Mouse (Mus musculus) midbrain, embryonic 15.5 days (tissue): ENCODE data around the gene Pard3. TPM values are rescaled to one million over a fixed set of nuclear protein-coding genes. Genes with fewer than 3 reads are reported as not detected.

Source experiments
- ATAC-seq: fragments of 200-750 bp; cut with Nextera tagmentation; replicated peaks from 2 replicates; pipeline ENCODE4 v1.8.0; 2017; ENCODE audit warnings: moderate TSS enrichment
- H3K27ac ChIP-seq: fragments of 300-500 bp; sonication (generic); 2 replicates; pipeline ENCODE4 v1.5.1; 2015; ENCODE audit warnings: mild to moderate bottlenecking, inconsistent platforms
- H3K27me3 ChIP-seq: fragments of 300-500 bp; sonication (generic); replicated peaks from 2 replicates; pipeline ENCODE4 v1.6.1; 2015; ENCODE audit warnings: inconsistent platforms
- H3K36me3 ChIP-seq: fragments of 300-500 bp; sonication (generic); replicated peaks from 2 replicates; pipeline ENCODE4 v1.6.1; 2015; ENCODE audit warnings: inconsistent platforms
- H3K4me1 ChIP-seq: fragments of 300-500 bp; sonication (generic); 2 replicates; pipeline ENCODE4 v1.6.1; 2015; ENCODE audit warnings: inconsistent platforms
- H3K4me2 ChIP-seq: fragments of 300-500 bp; sonication (generic); 2 replicates; pipeline ENCODE4 v1.6.1; 2015; ENCODE audit warnings: inconsistent platforms, mild to moderate bottlenecking, moderate library complexity
- H3K4me3 ChIP-seq: fragments of 300-500 bp; sonication (generic); 2 replicates; pipeline ENCODE4 v1.5.1; 2015; ENCODE audit warnings: mild to moderate bottlenecking, inconsistent platforms
- H3K9ac ChIP-seq: fragments of 300-500 bp; sonication (generic); 2 replicates; pipeline ENCODE4 v1.6.1; 2015; ENCODE audit warnings: mild to moderate bottlenecking, inconsistent platforms
- H3K9me3 ChIP-seq: fragments of 300-500 bp; sonication (generic); 2 replicates; pipeline ENCODE4 v1.6.1; 2016; ENCODE audit warnings: inconsistent platforms
- WGBS: fragments of 180-500 bp; shearing (Covaris S2); methylation state at CpG from one replicate; pipeline ENCODE4 v1.1.7; 2015; ENCODE audit warnings: mixed read lengths; 5-methylcytosine and 5-hydroxymethylcytosine counted together
- polyA plus RNA-seq: library from polyadenylated mRNA; unstranded; fragments of >200 nt; fragmentation: Nextera tagmentation; extraction: Ambion mirVana; gene quantifications from 2 replicates; pipeline ENCODE4 v1.2.1, GENCODE M21; 2015

Pard3 gene
- polyA plus RNA-seq, 1 experiment from 2014 or later, result 21.6 TPM

DNA sequence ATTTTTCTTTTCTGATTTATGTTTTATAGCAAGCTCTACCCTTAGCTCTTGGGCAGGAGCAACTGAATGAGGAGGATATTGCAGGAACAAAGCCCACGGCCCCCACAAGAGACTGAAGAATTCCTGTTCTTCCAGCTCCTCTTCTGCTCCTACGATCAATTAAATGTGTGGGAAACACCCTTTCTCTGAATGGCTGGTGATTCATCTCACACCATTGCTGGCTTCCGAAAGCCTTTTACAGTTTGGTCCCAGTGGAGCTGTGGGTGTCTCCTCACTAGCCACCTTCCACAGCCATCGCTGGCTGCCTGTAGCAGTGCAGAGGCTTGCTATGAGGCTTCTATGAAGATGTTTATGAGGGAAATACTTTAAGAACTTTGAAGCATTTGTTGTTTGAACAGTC, 550.5 kb downstream of the Pard3 start:
- WGBS, result 83% methylated on average over 4 of the region's 4 CpGs
- ATAC-seq, result no peak
- Histone ChIP-seq H3K9ac (no peak overlapping the region), H3K4me1 (no peaks in the 10 kb centered on the region), H3K4me2 (no peak overlapping the region), H3K27me3 (no peaks in the 10 kb centered on the region), H3K9me3 (no peaks in the 10 kb centered on the region), H3K27ac (no peak overlapping the region), H3K4me3 (no peak overlapping the region), H3K36me3 (no peaks in the 10 kb centered on the region)

DNA sequence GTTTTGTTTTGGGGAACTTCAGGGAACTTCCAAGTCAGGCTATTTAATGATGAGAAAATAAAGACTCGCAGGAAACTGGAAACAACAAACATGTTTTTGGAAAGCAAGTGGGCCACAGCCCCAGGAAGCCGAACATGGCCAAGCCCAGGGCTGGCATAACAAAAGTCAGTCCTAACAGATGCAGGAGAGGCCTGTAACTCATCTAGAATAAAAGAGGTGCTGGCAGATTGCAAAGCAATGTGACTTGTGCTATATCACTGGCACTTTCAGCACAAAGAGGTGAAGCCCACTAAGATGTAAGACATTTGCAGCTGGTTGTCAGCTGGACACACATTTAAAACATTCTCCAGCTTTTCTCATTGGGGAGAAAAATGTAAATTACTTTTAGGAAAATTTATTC, 553.0 kb downstream of the Pard3 start:
- no peaks in the 10 kb centered on the region for H3K36me3 ChIP-seq
- no peak overlapping the region for H3K4me3 ChIP-seq
- no peak overlapping the region for H3K9ac ChIP-seq
- H3K9me3 ChIP-seq, result no peaks in the 10 kb centered on the region
- WGBS, result 93% methylated on average over 2 of the region's 2 CpGs
- ATAC-seq, result no peak
- H3K4me1 ChIP-seq, result no peaks in the 10 kb centered on the region
- H3K27me3 ChIP-seq, result no peaks in the 10 kb centered on the region
- H3K27ac ChIP-seq, result no peak overlapping the region
- no peak overlapping the region for H3K4me2 ChIP-seq

- Histone ChIP-seq H3K4me3 (no peak overlapping the region), H3K9me3 (no peaks in the 10 kb centered on the region), H3K36me3 (no peaks in the 10 kb centered on the region), H3K27me3 (no peaks in the 10 kb centered on the region), H3K4me2 (no peak overlapping the region), H3K4me1 (no peaks in the 10 kb centered on the region), H3K9ac (no peak overlapping the region), H3K27ac (no peak overlapping the region)
- no peak for ATAC-seq
- WGBS, result 91% methylated on average over 3 of the region's 3 CpGs
Measured at GRCm38 (mm10) chr8:127622137-127622536, 558.4 kb downstream of the Pard3 start.

GRCm38 (mm10) chr8:127638232-127639087, 574.8 kb downstream of the Pard3 start:
- Histone ChIP-seq H3K9ac (no peak overlapping the region), H3K4me2 (no peak overlapping the region), H3K27ac (no peak overlapping the region), H3K4me3 (no peak overlapping the region), H3K27me3 (no peaks in the 10 kb centered on the region), H3K9me3 (no peaks in the 10 kb centered on the region), H3K4me1 (no peaks in the 10 kb centered on the region), H3K36me3 (no peaks in the 10 kb centered on the region)
- 89% methylated on average over 9 of the region's 9 CpGs for WGBS
- ATAC-seq, result no peak

- no peaks in the 10 kb centered on the region for H3K36me3 ChIP-seq
- H3K4me3 ChIP-seq, result no peak overlapping the region
- no peak overlapping the region for H3K9ac ChIP-seq
- 92% methylated on average over 4 of the region's 4 CpGs for WGBS
- H3K27ac ChIP-seq, result no peak overlapping the region
- H3K4me2 ChIP-seq, result no peak overlapping the region
- no peak for ATAC-seq
- H3K4me1 ChIP-seq, result no peaks in the 10 kb centered on the region
- H3K27me3 ChIP-seq, result no peaks in the 10 kb centered on the region
- H3K9me3 ChIP-seq, result no peaks in the 10 kb centered on the region
Measured at GRCm38 (mm10) chr8:127639088-127639453, 575.4 kb downstream of the Pard3 start.

DNA sequence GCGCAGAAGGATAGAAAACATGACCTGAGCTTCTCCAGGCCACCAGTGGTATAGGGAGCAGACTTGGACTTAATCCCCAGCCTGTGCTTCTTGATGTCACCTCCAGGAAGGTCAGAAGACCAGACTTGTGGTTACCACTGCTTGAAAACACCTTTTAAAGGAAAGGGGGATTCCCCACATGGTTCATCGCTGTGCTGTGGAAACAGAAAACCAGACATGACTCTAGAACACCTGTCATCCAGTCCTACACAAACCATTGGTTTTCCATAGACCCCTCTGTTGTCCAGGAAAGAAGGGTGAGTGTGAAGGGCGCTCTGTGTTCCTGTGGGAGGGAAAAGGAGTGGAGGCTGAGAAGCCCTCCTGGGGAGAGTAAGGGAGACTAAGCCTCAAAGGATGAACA, 591.9 kb downstream of the Pard3 start:
- no peak overlapping the region for H3K27ac ChIP-seq
- 92% methylated on average over 3 of the region's 3 CpGs for WGBS
- no peaks in the 10 kb centered on the region for H3K4me1 ChIP-seq
- no peaks in the 10 kb centered on the region for H3K27me3 ChIP-seq
- ATAC-seq, result no peak
- H3K9ac ChIP-seq, result no peak overlapping the region
- H3K36me3 ChIP-seq, result no peaks in the 10 kb centered on the region
- no peaks in the 10 kb centered on the region for H3K9me3 ChIP-seq
- no peak overlapping the region for H3K4me2 ChIP-seq
- H3K4me3 ChIP-seq, result no peak overlapping the region

Other genes starting within 250 kb of the Pard3 start
- gene Tomm20, start 118.0 kb upstream of the Pard3 start, polyA plus RNA-seq, result 197 and 198 TPM in 2 replicates
- gene Rbm34, start 92.8 kb upstream of the Pard3 start, polyA plus RNA-seq, result 24.8 and 26.5 TPM in 2 replicates